Mouse (Mus musculus) ES-E14 (cell line): Measurements from ENCODE around the gene Igfbp1.

Experiments used
- CHD2 ChIP-seq: IDR thresholded peaks from 2 replicates; pipeline ENCODE4 v1.6.1; 2014; ENCODE audit warnings: mild to moderate bottlenecking, low read depth, low read length, inconsistent platforms
- HCFC1 ChIP-seq: IDR thresholded peaks from 2 replicates; pipeline ENCODE4 v1.6.1; 2012; ENCODE audit warnings: low read length, inconsistent platforms, borderline replicate concordance; ENCODE audit not compliant: insufficient read depth
- MAFK ChIP-seq: IDR thresholded peaks from 2 replicates; pipeline ENCODE4 v1.6.1; 2014; ENCODE audit warnings: mild to moderate bottlenecking, low read depth, low read length, inconsistent platforms; ENCODE audit not compliant: insufficient read depth
- ZC3H11A ChIP-seq: IDR thresholded peaks from 2 replicates; pipeline ENCODE4 v1.6.1; 2012; ENCODE audit warnings: low read depth, mild to moderate bottlenecking, inconsistent platforms, low read length, borderline replicate concordance

DNA sequence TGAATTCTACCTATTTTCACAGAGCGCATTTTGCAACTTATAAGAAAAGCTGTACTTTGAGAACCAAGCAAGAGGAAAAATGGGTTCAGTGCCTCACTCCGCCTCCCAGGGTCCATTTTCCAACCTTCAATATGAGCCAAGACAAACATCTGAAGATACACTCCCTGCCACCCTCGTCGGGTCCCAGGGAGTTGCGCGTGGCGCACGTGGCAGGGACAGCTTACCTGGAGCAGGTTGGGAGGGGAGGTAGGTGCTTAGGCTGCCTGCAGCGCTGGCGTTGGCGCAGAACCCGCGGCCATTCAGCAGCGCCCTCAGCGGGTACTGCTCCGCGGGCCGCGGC is 15.5 kb downstream of the Igfbp1 start:
- no peak for TF ChIP-seq CHD2
- no peak for TF ChIP-seq ZC3H11A
- TF ChIP-seq HCFC1: no peak
- TF ChIP-seq MAFK: no peak
